Mouse (Mus musculus): ENCODE measurements around the gene Nbeal1. TPM values are rescaled to one million over a fixed set of nuclear protein-coding genes. Genes with fewer than 3 reads are reported as not detected.

Nbeal1 gene
- polyA plus RNA-seq (2014; fragmentation: Illumina TruSeq; extraction: RNeasy Lipid Tissue Mini Kit (QIAGEN cat#74804); ENCODE audit: low read depth, low replicate concordance): 87.2 TPM

DNA sequence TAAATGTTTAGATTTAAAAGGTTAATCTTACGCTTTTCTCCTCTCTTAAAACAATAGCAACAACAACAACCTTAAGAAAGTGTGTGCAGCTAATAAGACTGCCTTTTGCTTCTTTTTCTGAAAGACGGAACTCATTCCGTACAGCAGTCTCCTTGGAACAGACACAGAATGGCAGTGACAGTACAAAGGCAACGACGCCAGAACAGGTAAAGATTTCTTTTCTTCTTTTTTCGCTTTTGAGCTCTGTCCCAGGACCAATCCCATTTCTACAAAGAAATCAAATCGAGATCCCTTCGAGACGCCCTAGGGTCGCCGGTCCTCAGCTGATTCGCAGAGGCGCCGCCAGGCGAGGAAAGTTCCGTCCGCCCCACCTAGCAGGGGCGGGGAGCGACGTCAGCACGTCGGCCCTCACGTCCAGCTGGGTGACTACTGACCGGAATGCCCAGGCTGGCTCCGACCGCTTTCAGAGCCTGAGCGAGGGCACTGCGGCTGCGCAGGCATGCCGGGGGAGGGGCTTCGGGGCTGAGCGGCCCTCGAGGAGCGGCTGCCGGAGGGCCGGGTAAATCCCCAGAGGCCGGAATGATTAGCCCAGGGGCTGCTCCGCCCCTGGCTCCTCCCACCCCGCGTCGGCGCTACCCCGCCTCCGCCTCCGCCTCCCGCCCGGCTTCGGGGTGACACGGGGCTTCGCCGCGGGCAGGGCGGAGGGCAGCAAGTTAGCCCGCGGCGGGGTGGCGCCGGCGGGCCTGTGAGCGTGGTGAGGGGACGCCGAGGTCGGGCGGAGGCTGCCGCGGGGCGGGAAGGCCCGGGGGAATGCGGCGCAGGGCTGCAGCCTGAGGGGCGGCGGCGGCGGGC, at the start of gene Nbeal1:
Gene Nbeal1, plus strand, starts transcription at position 668 of the 852 bp plus-strand sequence.

GRCm38 (mm10) chr1:60342808-60343629, 162.6 kb downstream of the Nbeal1 start, which contains the start of gene Cyp20a1:
TSS of gene Cyp20a1 (plus strand) at chr1:60343323.

Other genes starting within 250 kb of the Nbeal1 start
- gene Ica1l, start 137.4 kb upstream of the Nbeal1 start, polyA plus RNA-seq (2014; fragmentation: Illumina TruSeq; extraction: RNeasy Lipid Tissue Mini Kit (QIAGEN cat#74804); ENCODE audit: low read depth, low replicate concordance): 1.7 TPM
- 16.7 TPM for gene Carf, start 82.4 kb upstream of the Nbeal1 start, polyA plus RNA-seq (2014; fragmentation: Illumina TruSeq; extraction: RNeasy Lipid Tissue Mini Kit (QIAGEN cat#74804); ENCODE audit: low read depth, low replicate concordance)
- 26.2 TPM for gene Wdr12, start 82.0 kb upstream of the Nbeal1 start, polyA plus RNA-seq (2014; fragmentation: Illumina TruSeq; extraction: RNeasy Lipid Tissue Mini Kit (QIAGEN cat#74804); ENCODE audit: low read depth, low replicate concordance)
- gene Cyp20a1, start 162.7 kb downstream of the Nbeal1 start, polyA plus RNA-seq (2014; fragmentation: Illumina TruSeq; extraction: RNeasy Lipid Tissue Mini Kit (QIAGEN cat#74804); ENCODE audit: low read depth, low replicate concordance): 60.9 TPM
- gene Abi2, start 229.0 kb downstream of the Nbeal1 start, polyA plus RNA-seq (2014; fragmentation: Illumina TruSeq; extraction: RNeasy Lipid Tissue Mini Kit (QIAGEN cat#74804); ENCODE audit: low read depth, low replicate concordance): 39.9 TPM